Mouse (Mus musculus): Measurements from ENCODE around the gene Eif2b5.

- no peak for TF ChIP-seq POLR2A (IDR thresholded peaks at IDR 0.05; ENCODE audit: borderline replicate concordance, control insufficient read depth, low read depth, low read length)
- TF ChIP-seq CTCF (IDR thresholded peaks at IDR 0.05; ENCODE audit: control insufficient read depth, insufficient read depth, low read length): no peak
Measured at GRCm38 (mm10) chr16:20477270-20477669, 21.3 kb upstream of the Eif2b5 start.
